Mouse (Mus musculus) T-helper 2 cell (primary cell): ENCODE data around the gene Dach2.
"Not testable (repeated sequence)": the region's sequence is repeated elsewhere in the genome, so short reads cannot be mapped to it uniquely, and the experiment has no call there.

Source experiments
- in situ Hi-C: fragments of 300-600 bp; cut with MboI, MseI; formaldehyde crosslinking; loops from one replicate; pipeline ENCODE4 v1.15.1; 2025; ENCODE audit warnings: high pct_unique_total_duplicates

The Dach2 gene

GRCm38 (mm10) chrX:113297404-113297803, at the start of gene Dach2:
TSS of gene Dach2 (plus strand) at chrX:113297510.
- in situ Hi-C loops, result no loop called here

- in situ Hi-C loops, result not testable (repeated sequence)
These were observed 44.9 kb upstream of the Dach2 start for GRCm38 (mm10) chrX:113252427-113252826.

- in situ Hi-C loops, result no loop called here
These were observed 721 bp downstream of the Dach2 start for GRCm38 (mm10) chrX:113298031-113298430.

GRCm38 (mm10) chrX:113298468-113298867, 1.2 kb downstream of the Dach2 start:
- in situ Hi-C loops, result no loop called here

- in situ Hi-C loops, result no loop called here
These were observed 7.0 kb downstream of the Dach2 start for GRCm38 (mm10) chrX:113304323-113304722.

GRCm38 (mm10) chrX:113338143-113338542, 40.8 kb downstream of the Dach2 start:
- in situ Hi-C loops, result no loop called here

GRCm38 (mm10) chrX:113394417-113394816, 97.1 kb downstream of the Dach2 start:
- in situ Hi-C loops, result no loop called here

GRCm38 (mm10) chrX:113408756-113409155, 111.4 kb downstream of the Dach2 start:
- in situ Hi-C loops, result no loop called here

GRCm38 (mm10) chrX:113421517-113422187, 124.3 kb downstream of the Dach2 start:
- in situ Hi-C loops, result no loop called here

GRCm38 (mm10) chrX:113482131-113482530, 184.8 kb downstream of the Dach2 start:
- in situ Hi-C loops, result no loop called here

- in situ Hi-C loops, result no loop called here
These were observed 247.8 kb downstream of the Dach2 start for GRCm38 (mm10) chrX:113545106-113545505.

- in situ Hi-C loops, result no loop called here
These were observed 266.6 kb downstream of the Dach2 start for GRCm38 (mm10) chrX:113563897-113564296.

- in situ Hi-C loops, result no loop called here
These were observed 368.8 kb downstream of the Dach2 start for GRCm38 (mm10) chrX:113666069-113666468.

GRCm38 (mm10) chrX:113687163-113687562, 389.9 kb downstream of the Dach2 start:
- in situ Hi-C loops, result no loop called here

- in situ Hi-C loops, result no loop called here
These were observed 415.1 kb downstream of the Dach2 start for GRCm38 (mm10) chrX:113712363-113712762.

- in situ Hi-C loops, result no loop called here
These were observed 426.8 kb downstream of the Dach2 start for GRCm38 (mm10) chrX:113724124-113724523.

- in situ Hi-C loops, result no loop called here
These were observed 449.8 kb downstream of the Dach2 start for GRCm38 (mm10) chrX:113747122-113747521.

GRCm38 (mm10) chrX:113792264-113792663, 495.0 kb downstream of the Dach2 start:
- in situ Hi-C loops, result no loop called here

- in situ Hi-C loops, result no loop called here
These were observed 513.1 kb downstream of the Dach2 start for GRCm38 (mm10) chrX:113810369-113810768.

GRCm38 (mm10) chrX:113826810-113827209, 529.5 kb downstream of the Dach2 start:
- in situ Hi-C loops, result no loop called here

- in situ Hi-C loops, result no loop called here
These were observed 535.8 kb downstream of the Dach2 start for GRCm38 (mm10) chrX:113833062-113833461.

- in situ Hi-C loops, result no loop called here
These were observed 570.7 kb downstream of the Dach2 start for GRCm38 (mm10) chrX:113867835-113868495.
